ENCODE assay signal across 19 mouse cellular contexts in the genomic region with DNA sequence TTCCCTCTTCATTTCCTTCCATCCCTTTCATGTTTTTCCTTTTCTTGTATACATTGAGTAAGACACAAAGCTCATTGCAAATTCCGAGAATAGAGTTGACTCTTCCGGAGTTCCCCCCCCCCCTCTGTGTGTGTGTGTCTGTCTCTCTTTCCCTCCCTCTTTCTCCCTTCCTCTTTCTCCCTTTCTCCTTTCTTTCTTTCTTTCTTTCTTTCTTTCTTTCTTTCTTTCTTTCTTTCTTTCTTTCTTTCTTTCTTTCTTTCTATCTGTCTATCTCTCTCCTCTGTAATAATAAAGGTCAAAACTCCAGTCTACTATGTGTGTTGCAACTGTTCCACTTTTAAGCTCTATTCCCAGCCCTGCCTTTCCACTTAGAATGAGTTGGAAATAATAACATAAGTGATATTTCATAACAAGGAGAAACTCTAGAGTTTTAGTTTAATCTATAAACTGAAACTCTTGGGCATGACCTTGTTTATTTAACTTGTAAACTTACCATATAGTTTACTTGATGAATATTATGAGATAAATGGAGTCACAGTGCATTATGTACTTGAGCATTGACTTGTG.
DNase-seq lines count a peak whose midpoint lies in the region; ATAC-seq and TF ChIP-seq lines count a peak whose summit lies in the region.
"Had no signal": no experiment of that assay in that cellular context is flagged by ENCODE, and none has a peak within 500 bp of the region (broad histone marks: within the 10 kb centered on the region; RNA-seq: fewer than 3 reads in every experiment).

No protein-coding gene starts in this region.

- H3K9me3 ChIP-seq in heart, embryonic 10.5 days: no peaks in the 10 kb centered on the region
- H3K9me3 ChIP-seq in heart, embryonic 15.5 days (replicated peaks): no peaks in the 10 kb centered on the region
- H3K9me3 ChIP-seq in lung, embryonic 16.5 days (ENCODE audit: control insufficient read depth, low read length): no peaks in the 10 kb centered on the region
- no peaks in the 10 kb centered on the region for H3K9me3 ChIP-seq in CH12.LX (replicated peaks; ENCODE audit: low read length)
- H3K9me3 ChIP-seq: embryonic facial prominence, embryonic 12.5 days; forebrain, embryonic 15.5 days; hindbrain, embryonic 13.5 days had no signal

- TF ChIP-seq CTCF in lung, adult 2 months (IDR thresholded peaks at IDR 0.05; ENCODE audit: insufficient read depth, low read length): no peak
- no peak for TF ChIP-seq CTCF in CH12.LX (conservative IDR thresholded peaks at IDR 0.05 in 1 of 2, IDR thresholded peaks at IDR 0.05 in 1 of 2; ENCODE audit: low read depth in 2 of 2, low read length in 2 of 2)

- dilution Hi-C loops in CH12.LX (cut with MboI; ENCODE audit: extremely low pct_ligation_motif_present, extremely low pct_unique_long_range_greater_than_20kb, low sequenced_read_pairs): no loop called here

- H3K4me2 ChIP-seq in heart, embryonic 15.5 days: no peak overlapping the region
- H3K4me2 ChIP-seq in lung, embryonic 16.5 days (ENCODE audit: low read depth, low read length): peak overlapping the region; percentile 20
- peak overlapping the region; percentile 77 for H3K4me2 ChIP-seq in CH12.LX (ENCODE audit: insufficient read depth, low read depth, poor library complexity, severe bottlenecking)
- H3K4me2 ChIP-seq: embryonic facial prominence, embryonic 12.5 days; forebrain, embryonic 15.5 days; hindbrain, embryonic 13.5 days had no signal

- TF ChIP-seq EP300 in CH12.LX (IDR thresholded peaks at IDR 0.05; ENCODE audit: low read length): peak; percentile 51

- no peak overlapping the region for H3K27ac ChIP-seq in heart, embryonic 10.5 days
- H3K27ac ChIP-seq in heart, embryonic 15.5 days: 0 out of 2 replicates have a peak overlapping the region, but pooled peaks have one; percentile 37
- peak overlapping the region; percentile 80 for H3K27ac ChIP-seq in lung, embryonic 16.5 days (ENCODE audit: low read length)
- peak overlapping the region; percentile 70 for H3K27ac ChIP-seq in CH12.LX (ENCODE audit: insufficient read depth, low read depth)
- H3K27ac ChIP-seq: embryonic facial prominence, embryonic 12.5 days; forebrain, embryonic 15.5 days; hindbrain, embryonic 13.5 days; hindbrain, postnatal 0 days had no signal

- H3K36me3 ChIP-seq in heart, embryonic 10.5 days: no peaks in the 10 kb centered on the region
- H3K36me3 ChIP-seq in heart, embryonic 15.5 days: no peaks in the 10 kb centered on the region
- no peaks in the 10 kb centered on the region for H3K36me3 ChIP-seq in lung, embryonic 16.5 days (ENCODE audit: control insufficient read depth, insufficient read depth, low read length)
- peaks cover 0 to 2% of the 10 kb centered on the region in 2 experiments for H3K36me3 ChIP-seq in CH12.LX (replicated peaks in 1 of 2; ENCODE audit: control insufficient read depth in 1 of 2, insufficient read depth in 1 of 2, low read length in 1 of 2)
- H3K36me3 ChIP-seq: embryonic facial prominence, embryonic 12.5 days; forebrain, embryonic 15.5 days; hindbrain, embryonic 13.5 days had no signal

- no peaks in the 10 kb centered on the region for H3K27me3 ChIP-seq in heart, embryonic 10.5 days (ENCODE audit: insufficient read depth, poor library complexity, severe bottlenecking)
- H3K27me3 ChIP-seq in heart, embryonic 15.5 days: no peaks in the 10 kb centered on the region
- H3K27me3 ChIP-seq in lung, embryonic 16.5 days (ENCODE audit: control insufficient read depth, insufficient read depth, low read depth, low read length): no peaks in the 10 kb centered on the region
- H3K27me3 ChIP-seq in CH12.LX (replicated peaks): no peaks in the 10 kb centered on the region
- H3K27me3 ChIP-seq: embryonic facial prominence, embryonic 12.5 days; forebrain, embryonic 15.5 days; hindbrain, embryonic 13.5 days had no signal

- H3K79me2 ChIP-seq in CH12.LX (replicated peaks; ENCODE audit: control insufficient read depth, extremely low read depth, insufficient read depth, poor library complexity, severe bottlenecking): peaks cover 6% of the 10 kb centered on the region

- H3K4me1 ChIP-seq in heart, embryonic 10.5 days: peaks cover 7% of the 10 kb centered on the region; the same call in 1 of the 2 replicates
- H3K4me1 ChIP-seq in heart, embryonic 15.5 days (replicated peaks): peaks cover 6% of the 10 kb centered on the region
- peaks cover 6% of the 10 kb centered on the region; the same call in 1 of the 2 replicates for H3K4me1 ChIP-seq in lung, embryonic 16.5 days (replicated peaks; ENCODE audit: control insufficient read depth, insufficient read depth, low read length)
- H3K4me1 ChIP-seq in lung, adult 2 months (ENCODE audit: control insufficient read depth, insufficient read depth, low read length): peaks cover 3% of the 10 kb centered on the region
- peaks cover 6 to 41% of the 10 kb centered on the region in 2 experiments for H3K4me1 ChIP-seq in CH12.LX (ENCODE audit: control insufficient read depth in 1 of 2, insufficient read depth in 2 of 2)
- H3K4me1 ChIP-seq: embryonic facial prominence, embryonic 12.5 days; forebrain, embryonic 15.5 days; hindbrain, embryonic 13.5 days had no signal

- no peak for DNase-seq in heart, embryonic 10.5 days (ENCODE audit: low spot score)
- no peak for DNase-seq in heart, adult 18-20 months
- DNase-seq in heart, postnatal 25 days (ENCODE audit: low spot score): no peak
- DNase-seq in lung, adult 2 months: no peak
- no peak for DNase-seq in CH12.LX (ENCODE audit: extremely low read depth)
- DNase-seq: adrenal gland, postnatal 14 days; B cell, adult 2 months; cerebellum, adult 11-12 months; cerebellum, adult 9-10 months; cerebellum, postnatal 25 days; gastrocnemius, postnatal 36 days; heart, adult 11 months had no signal

- no peak for ATAC-seq in heart, embryonic 15.5 days (replicated peaks; ENCODE audit: insufficient number of reproducible peaks, insufficient read depth, low FRiP score, low read depth)
- ATAC-seq in lung, embryonic 16.5 days (ENCODE audit: low read depth): no peak
- ATAC-seq: CD4-positive, CD25-positive, alpha-beta regulatory T cell, adult 4 months; forebrain, embryonic 15.5 days; hindbrain, postnatal 0 days had no signal

- intact Hi-C loops in heart, postnatal 25 days (cut with DNase I): no loop called here

- TF ChIP-seq POLR2A in lung, adult 2 months (IDR thresholded peaks at IDR 0.05; ENCODE audit: borderline replicate concordance, extremely low read depth, low read depth, low read length): no peak
- TF ChIP-seq POLR2A in CH12.LX (IDR thresholded peaks at IDR 0.05; ENCODE audit: low read depth, low read length): no peak

- in situ Hi-C loops in CH12.LX (cut with MboI; ENCODE audit: low pct_ligation_motif_present, low pct_unique_long_range_greater_than_20kb, low sequenced_read_pairs): no loop called here

- 33% methylated on average over 2 of the region's 2 CpGs for WGBS in heart, embryonic 10.5 days
- WGBS in heart, embryonic 15.5 days: 25% methylated on average over 2 of the region's 2 CpGs
- 18% methylated on average over 2 of the region's 2 CpGs for WGBS in lung, embryonic 16.5 days
- WGBS in lung, adult 2 months: 16% methylated on average over 2 of the region's 2 CpGs

- TF ChIP-seq RAD21 in CH12.LX (IDR thresholded peaks at IDR 0.05; ENCODE audit: low read depth, low read length): no peak

- 0 out of 2 replicates have a peak overlapping the region, but pooled peaks have one; percentile 18 for H3K4me3 ChIP-seq in heart, embryonic 10.5 days
- no peak overlapping the region for H3K4me3 ChIP-seq in heart, embryonic 15.5 days
- no peak overlapping the region for H3K4me3 ChIP-seq in lung, embryonic 16.5 days (ENCODE audit: low read length)
- H3K4me3 ChIP-seq in lung, adult 2 months (replicated peaks; ENCODE audit: extremely low read depth, low read depth, low read length): no peak overlapping the region
- no peak overlapping the region for H3K4me3 ChIP-seq in CH12.LX (replicated peaks in 1 of 3; ENCODE audit: low read depth in 2 of 3, low read length in 2 of 3, poor library complexity in 1 of 3)
- H3K4me3 ChIP-seq: embryonic facial prominence, embryonic 12.5 days; forebrain, embryonic 15.5 days; hindbrain, embryonic 13.5 days had no signal

- H3K9ac ChIP-seq in heart, embryonic 15.5 days: no peak overlapping the region
- no peak overlapping the region for H3K9ac ChIP-seq in lung, embryonic 16.5 days (ENCODE audit: low read length)
- peak overlapping the region; percentile 54; the same call in 1 of the 2 replicates for H3K9ac ChIP-seq in CH12.LX (ENCODE audit: insufficient read depth, low read depth)
- H3K9ac ChIP-seq: embryonic facial prominence, embryonic 12.5 days; forebrain, embryonic 15.5 days; hindbrain, embryonic 13.5 days had no signal

TF ChIP-seq in CH12.LX, 34 proteins besides CTCF, POLR2A, EP300 and RAD21:
- TF ChIP-seq BHLHE40 (IDR thresholded peaks at IDR 0.05; ENCODE audit: low read depth, low read length): 0 out of 2 replicates have a peak, but pooled peaks have one; percentile 17
- peak; percentile 60; the same call in 1 of the 2 replicates for TF ChIP-seq IRF4 (IDR thresholded peaks at IDR 0.05; ENCODE audit: low read depth, low read length)
- no peak for TF ChIP-seq NRF1 (IDR thresholded peaks at IDR 0.05; ENCODE audit: low read depth, low read length)
- TF ChIP-seq MAZ (IDR thresholded peaks at IDR 0.05; ENCODE audit: low read depth, low read length): peak; percentile 88; the same call in 1 of the 2 replicates
